Mouse (Mus musculus) heart, postnatal 25 days (tissue): ENCODE data around the gene Egfem1. TPM values are rescaled to one million over a fixed set of nuclear protein-coding genes. Genes with fewer than 3 reads are reported as not detected.

Experiments used
- DNase-seq: peaks from one replicate; pipeline ENCODE4 v3.0.0; 2022; ENCODE audit warnings: low spot score
- intact Hi-C: fragments of 180-260 bp; cut with DNase I; formaldehyde crosslinking; loops from one replicate; pipeline ENCODE4 v1.15.1; 2025
- total RNA-seq, 2 experiments: library from RNA; stranded (reverse); gene quantifications; 2 replicates each; pipeline ENCODE4 v1.2.3; 2021

The Egfem1 gene
- not detected for total RNA-seq

GRCm38 (mm10) chr3:29081952-29082295 is at the start of gene Egfem1:
Egfem1 (plus strand) TSS chr3:29082023.
- intact Hi-C loops = no loop called here
- no peak for DNase-seq

GRCm38 (mm10) chr3:29033107-29033506 is 48.7 kb upstream of the Egfem1 start:
- intact Hi-C loops = loop anchor here (10.0 kb wide), 1 partner anchor 1532 kb away; no protein-coding TSS in a partner anchor

GRCm38 (mm10) chr3:29036146-29036545 is 45.7 kb upstream of the Egfem1 start:
- no peak for DNase-seq
- intact Hi-C loops = loop anchor here (10.0 kb wide), 1 partner anchor 1529 kb away; no protein-coding TSS in a partner anchor

More at GRCm38 (mm10) chr3:29033107-29033506, 48.7 kb upstream of the Egfem1 start:
- no peak for DNase-seq

- no peak for DNase-seq
- intact Hi-C loops = loop anchor here (10.0 kb wide), 1 partner anchor 1528 kb away; no protein-coding TSS in a partner anchor
Observed at GRCm38 (mm10) chr3:29036620-29037019, 45.2 kb upstream of the Egfem1 start.

- intact Hi-C loops = no loop called here
- DNase-seq = no peak
Observed at GRCm38 (mm10) chr3:29040064-29040463, 41.8 kb upstream of the Egfem1 start.

GRCm38 (mm10) chr3:29046281-29046680 is 35.5 kb upstream of the Egfem1 start:
- intact Hi-C loops = no loop called here
- DNase-seq = no peak

- DNase-seq = no peak
- intact Hi-C loops = no loop called here
Observed at GRCm38 (mm10) chr3:29047273-29047932, 34.4 kb upstream of the Egfem1 start.

GRCm38 (mm10) chr3:29063156-29063555 is 18.7 kb upstream of the Egfem1 start:
- intact Hi-C loops = no loop called here
- DNase-seq = no peak

- intact Hi-C loops = no loop called here
- no peak for DNase-seq
Observed at GRCm38 (mm10) chr3:29068428-29069098, 13.3 kb upstream of the Egfem1 start.

GRCm38 (mm10) chr3:29071315-29071714 is 10.5 kb upstream of the Egfem1 start:
- intact Hi-C loops = no loop called here
- DNase-seq = no peak

- no peak for DNase-seq
- intact Hi-C loops = no loop called here
Observed at GRCm38 (mm10) chr3:29081517-29081916, 306 bp upstream of the Egfem1 start.

- intact Hi-C loops = no loop called here
- DNase-seq = no peak
Observed at GRCm38 (mm10) chr3:29082296-29082995, 623 bp downstream of the Egfem1 start.

- DNase-seq = no peak
- intact Hi-C loops = no loop called here
Observed at GRCm38 (mm10) chr3:29082996-29083350, 1.1 kb downstream of the Egfem1 start.

- intact Hi-C loops = no loop called here
- no peak for DNase-seq
Observed at GRCm38 (mm10) chr3:29098467-29098866, 16.6 kb downstream of the Egfem1 start.

- no peak for DNase-seq
- intact Hi-C loops = no loop called here
Observed at GRCm38 (mm10) chr3:29106016-29106723, 24.3 kb downstream of the Egfem1 start.

- intact Hi-C loops = no loop called here
- no peak for DNase-seq
Observed at GRCm38 (mm10) chr3:29107134-29107533, 25.3 kb downstream of the Egfem1 start.

GRCm38 (mm10) chr3:29110321-29110720 is 28.5 kb downstream of the Egfem1 start:
- intact Hi-C loops = no loop called here
- no peak for DNase-seq

- intact Hi-C loops = no loop called here
- DNase-seq = no peak
Observed at GRCm38 (mm10) chr3:29114517-29114916, 32.7 kb downstream of the Egfem1 start.

GRCm38 (mm10) chr3:29117379-29117778 is 35.6 kb downstream of the Egfem1 start:
- DNase-seq = no peak
- intact Hi-C loops = no loop called here

- DNase-seq = no peak
Observed at GRCm38 (mm10) chr3:29122556-29122955, 40.7 kb downstream of the Egfem1 start.

More at GRCm38 (mm10) chr3:29122556-29122955, 40.7 kb downstream of the Egfem1 start:
- intact Hi-C loops = no loop called here
